Mouse (Mus musculus): ENCODE measurements around the gene Ttc21a. TPM values are rescaled to one million over a fixed set of nuclear protein-coding genes. Genes with fewer than 3 reads are reported as not detected.
A peak's percentile ranks its signal among the peaks of the same experiment; 100 is the strongest.

Ttc21a gene
- polyA plus RNA-seq, 1 experiment from 2014 or later, result 0.04 TPM

GRCm38 (mm10) chr9:119982241-119982811 lies 44.9 kb downstream of the Ttc21a start:
- peak overlapping the region; percentile 96 for H3K27ac ChIP-seq (ENCODE audit: low read length)
- H3K36me3 ChIP-seq (ENCODE audit: control insufficient read depth, insufficient read depth, low read length), result no peaks in the 10 kb centered on the region
- WGBS, result 4% methylated on average over 11 of the region's 11 CpGs
- H3K27me3 ChIP-seq (ENCODE audit: control insufficient read depth, insufficient read depth, low read length), result no peaks in the 10 kb centered on the region
- H3K9me3 ChIP-seq (replicated peaks; ENCODE audit: control insufficient read depth, low read length), result no peaks in the 10 kb centered on the region
- H3K4me2 ChIP-seq (ENCODE audit: low read depth, low read length), result peak overlapping the region; percentile 87
- peak; percentile 7; the same call in 1 of the 2 replicates for ATAC-seq (ENCODE audit: insufficient read depth, low FRiP score)
- H3K9ac ChIP-seq (ENCODE audit: low read length), result peak overlapping the region; percentile 87
- peaks cover 57% of the 10 kb centered on the region for H3K4me1 ChIP-seq (ENCODE audit: control insufficient read depth, insufficient read depth, low read length)
- H3K4me3 ChIP-seq (replicated peaks; ENCODE audit: low read length), result peak overlapping the region; percentile 79

GRCm38 (mm10) chr9:119982956-119983551 lies 45.6 kb downstream of the Ttc21a start:
- WGBS, result under 1% methylated on average over 48 of the region's 48 CpGs
- Histone ChIP-seq H3K4me1 (ENCODE audit: control insufficient read depth, insufficient read depth, low read length) (peaks cover 50% of the 10 kb centered on the region), H3K4me3 (replicated peaks; ENCODE audit: low read length) (peak overlapping the region; percentile 79), H3K36me3 (ENCODE audit: control insufficient read depth, insufficient read depth, low read length) (no peaks in the 10 kb centered on the region), H3K9me3 (replicated peaks; ENCODE audit: control insufficient read depth, low read length) (no peaks in the 10 kb centered on the region), H3K9ac (ENCODE audit: low read length) (peak overlapping the region; percentile 87), H3K27ac (ENCODE audit: low read length) (peak overlapping the region; percentile 96), H3K27me3 (ENCODE audit: control insufficient read depth, insufficient read depth, low read length) (no peaks in the 10 kb centered on the region), H3K4me2 (ENCODE audit: low read depth, low read length) (peak overlapping the region; percentile 87)
- peak; percentile 4; the same call in 1 of the 2 replicates for ATAC-seq (ENCODE audit: insufficient read depth, low FRiP score)

- peak; percentile 85 for ATAC-seq (ENCODE audit: insufficient read depth, low FRiP score)
- Histone ChIP-seq H3K9me3 (replicated peaks; ENCODE audit: control insufficient read depth, low read length) (no peaks in the 10 kb centered on the region), H3K36me3 (ENCODE audit: control insufficient read depth, insufficient read depth, low read length) (no peaks in the 10 kb centered on the region), H3K9ac (ENCODE audit: low read length) (peak overlapping the region; percentile 87), H3K4me3 (replicated peaks; ENCODE audit: low read length) (peak overlapping the region; percentile 79), H3K4me1 (ENCODE audit: control insufficient read depth, insufficient read depth, low read length) (peaks cover 42% of the 10 kb centered on the region), H3K27ac (ENCODE audit: low read length) (peak overlapping the region; percentile 96), H3K27me3 (ENCODE audit: control insufficient read depth, insufficient read depth, low read length) (no peaks in the 10 kb centered on the region), H3K4me2 (ENCODE audit: low read depth, low read length) (peak overlapping the region; percentile 87)
- under 1% methylated on average over 79 of the region's 79 CpGs for WGBS
These were observed 46.5 kb downstream of the Ttc21a start for GRCm38 (mm10) chr9:119983585-119984535.

GRCm38 (mm10) chr9:119984536-119985011 lies 47.2 kb downstream of the Ttc21a start, which contains the start of gene Csrnp1:
Gene Csrnp1, minus strand, starts transcription at chr9:119984658.
- Histone ChIP-seq H3K4me3 (replicated peaks; ENCODE audit: low read length) (peak within 1 kb of the TSS; percentile 79), H3K9me3 (replicated peaks; ENCODE audit: control insufficient read depth, low read length) (no peaks in the 10 kb centered on the region), H3K27ac (ENCODE audit: low read length) (peak within 1 kb of the TSS; percentile 96), H3K9ac (ENCODE audit: low read length) (peak within 1 kb of the TSS; percentile 87), H3K4me2 (ENCODE audit: low read depth, low read length) (peak within 1 kb of the TSS; percentile 87), H3K4me1 (ENCODE audit: control insufficient read depth, insufficient read depth, low read length) (peaks cover 36% of the 10 kb centered on the region), H3K27me3 (ENCODE audit: control insufficient read depth, insufficient read depth, low read length) (no peaks in the 10 kb centered on the region), H3K36me3 (ENCODE audit: control insufficient read depth, insufficient read depth, low read length) (no peaks in the 10 kb centered on the region)
- no peak for ATAC-seq (ENCODE audit: insufficient read depth, low FRiP score)
- 14% methylated on average over 14 of the region's 14 CpGs for WGBS

GRCm38 (mm10) chr9:119985881-119986574 lies 48.6 kb downstream of the Ttc21a start:
- H3K36me3 ChIP-seq (ENCODE audit: control insufficient read depth, insufficient read depth, low read length), result no peaks in the 10 kb centered on the region
- ATAC-seq (ENCODE audit: insufficient read depth, low FRiP score), result no peak
- H3K4me1 ChIP-seq (ENCODE audit: control insufficient read depth, insufficient read depth, low read length), result peaks cover 22% of the 10 kb centered on the region
- peak overlapping the region; percentile 59 for H3K27ac ChIP-seq (ENCODE audit: low read length)
- H3K27me3 ChIP-seq (ENCODE audit: control insufficient read depth, insufficient read depth, low read length), result no peaks in the 10 kb centered on the region
- no peaks in the 10 kb centered on the region for H3K9me3 ChIP-seq (replicated peaks; ENCODE audit: control insufficient read depth, low read length)
- H3K4me3 ChIP-seq (replicated peaks; ENCODE audit: low read length), result no peak overlapping the region
- H3K4me2 ChIP-seq (ENCODE audit: low read depth, low read length), result no peak overlapping the region
- H3K9ac ChIP-seq (ENCODE audit: low read length), result no peak overlapping the region
- 62% methylated on average over 10 of the region's 10 CpGs for WGBS

GRCm38 (mm10) chr9:119988304-119988703 lies 50.9 kb downstream of the Ttc21a start:
- no peak overlapping the region for H3K9ac ChIP-seq (ENCODE audit: low read length)
- H3K36me3 ChIP-seq (ENCODE audit: control insufficient read depth, insufficient read depth, low read length), result no peaks in the 10 kb centered on the region
- no peaks in the 10 kb centered on the region for H3K9me3 ChIP-seq (replicated peaks; ENCODE audit: control insufficient read depth, low read length)
- no peak overlapping the region for H3K4me3 ChIP-seq (replicated peaks; ENCODE audit: low read length)
- no peak overlapping the region for H3K4me2 ChIP-seq (ENCODE audit: low read depth, low read length)
- H3K4me1 ChIP-seq (ENCODE audit: control insufficient read depth, insufficient read depth, low read length), result peaks cover 5% of the 10 kb centered on the region; the same call in 1 of the 2 replicates
- WGBS, result 39% methylated on average over 7 of the region's 7 CpGs
- no peak overlapping the region for H3K27ac ChIP-seq (ENCODE audit: low read length)
- H3K27me3 ChIP-seq (ENCODE audit: control insufficient read depth, insufficient read depth, low read length), result no peaks in the 10 kb centered on the region
- ATAC-seq (ENCODE audit: insufficient read depth, low FRiP score), result no peak

- no peak overlapping the region for H3K9ac ChIP-seq (ENCODE audit: low read length)
- WGBS, result 34% methylated on average over 5 of the region's 5 CpGs
- H3K4me1 ChIP-seq (ENCODE audit: control insufficient read depth, insufficient read depth, low read length), result no peaks in the 10 kb centered on the region
- ATAC-seq (ENCODE audit: insufficient read depth, low FRiP score), result no peak
- no peaks in the 10 kb centered on the region for H3K9me3 ChIP-seq (replicated peaks; ENCODE audit: control insufficient read depth, low read length)
- H3K27ac ChIP-seq (ENCODE audit: low read length), result no peak overlapping the region
- H3K4me2 ChIP-seq (ENCODE audit: low read depth, low read length), result no peak overlapping the region
- H3K36me3 ChIP-seq (ENCODE audit: control insufficient read depth, insufficient read depth, low read length), result no peaks in the 10 kb centered on the region
- H3K27me3 ChIP-seq (ENCODE audit: control insufficient read depth, insufficient read depth, low read length), result no peaks in the 10 kb centered on the region
- H3K4me3 ChIP-seq (replicated peaks; ENCODE audit: low read length), result no peak overlapping the region
These were observed 53.9 kb downstream of the Ttc21a start for GRCm38 (mm10) chr9:119991310-119991709.

GRCm38 (mm10) chr9:119993092-119993844 lies 55.9 kb downstream of the Ttc21a start:
- Histone ChIP-seq H3K27me3 (ENCODE audit: control insufficient read depth, insufficient read depth, low read length) (no peaks in the 10 kb centered on the region), H3K4me3 (replicated peaks; ENCODE audit: low read length) (no peak overlapping the region), H3K36me3 (ENCODE audit: control insufficient read depth, insufficient read depth, low read length) (no peaks in the 10 kb centered on the region), H3K4me1 (ENCODE audit: control insufficient read depth, insufficient read depth, low read length) (no peaks in the 10 kb centered on the region), H3K9ac (ENCODE audit: low read length) (no peak overlapping the region), H3K9me3 (replicated peaks; ENCODE audit: control insufficient read depth, low read length) (no peaks in the 10 kb centered on the region), H3K4me2 (ENCODE audit: low read depth, low read length) (no peak overlapping the region), H3K27ac (ENCODE audit: low read length) (no peak overlapping the region)
- ATAC-seq (ENCODE audit: insufficient read depth, low FRiP score), result no peak
- WGBS, result 58% methylated on average over 10 of the region's 10 CpGs
